Mouse (Mus musculus) T-helper 17 cell (primary cell): ENCODE data around the gene Dnaaf5.

Experiments
- in situ Hi-C, 2 experiments: fragments of 300-600 bp; cut with MboI, MseI; formaldehyde crosslinking; loops; 1 replicate in 1 of 2; 2 replicates in 1 of 2; pipeline ENCODE4 v1.15.1; 2025; ENCODE audit warnings: high pct_unique_total_duplicates in 2 of 2

Dnaaf5 gene

GRCm38 (mm10) chr5:139190958-139191357 is 40.9 kb downstream of the Dnaaf5 start:
- in situ Hi-C loops: no loop called here

GRCm38 (mm10) chr5:139198779-139199178 is 48.8 kb downstream of the Dnaaf5 start:
- in situ Hi-C loops: no loop called here

- in situ Hi-C loops: no loop called here
Observed at GRCm38 (mm10) chr5:139199636-139199994, 49.6 kb downstream of the Dnaaf5 start.

GRCm38 (mm10) chr5:139199995-139200769 is 50.2 kb downstream of the Dnaaf5 start, which contains the start of gene Sun1:
Sun1 (plus strand) TSS chr5:139200637.
- in situ Hi-C loops: no loop called here

- in situ Hi-C loops: no loop called here
Observed at GRCm38 (mm10) chr5:139200770-139201569, 50.9 kb downstream of the Dnaaf5 start.

- in situ Hi-C loops: no loop called here
Observed at GRCm38 (mm10) chr5:139202127-139202526, 52.1 kb downstream of the Dnaaf5 start.

GRCm38 (mm10) chr5:139203312-139203711 is 53.3 kb downstream of the Dnaaf5 start:
- in situ Hi-C loops: no loop called here

- in situ Hi-C loops: no loop called here
Observed at GRCm38 (mm10) chr5:139206081-139206480, 56.1 kb downstream of the Dnaaf5 start.

- in situ Hi-C loops: no loop called here
Observed at GRCm38 (mm10) chr5:139206525-139206924, 56.5 kb downstream of the Dnaaf5 start.

GRCm38 (mm10) chr5:139208183-139208582 is 58.2 kb downstream of the Dnaaf5 start:
- in situ Hi-C loops: no loop called here

GRCm38 (mm10) chr5:139208871-139209684 is 59.1 kb downstream of the Dnaaf5 start:
- in situ Hi-C loops: no loop called here

GRCm38 (mm10) chr5:139209685-139210026 is 59.6 kb downstream of the Dnaaf5 start:
- in situ Hi-C loops: no loop called here

- in situ Hi-C loops: no loop called here
Observed at GRCm38 (mm10) chr5:139211737-139212385, 61.8 kb downstream of the Dnaaf5 start.

GRCm38 (mm10) chr5:139214298-139214697 is 64.3 kb downstream of the Dnaaf5 start:
- in situ Hi-C loops: no loop called here

- in situ Hi-C loops: no loop called here
Observed at GRCm38 (mm10) chr5:139215184-139215583, 65.2 kb downstream of the Dnaaf5 start.

- in situ Hi-C loops: no loop called here
Observed at GRCm38 (mm10) chr5:139216121-139216520, 66.1 kb downstream of the Dnaaf5 start.

- in situ Hi-C loops: no loop called here
Observed at GRCm38 (mm10) chr5:139216774-139217173, 66.8 kb downstream of the Dnaaf5 start.

- in situ Hi-C loops: no loop called here
Observed at GRCm38 (mm10) chr5:139220006-139220515, 70.0 kb downstream of the Dnaaf5 start.

- in situ Hi-C loops: no loop called here
Observed at GRCm38 (mm10) chr5:139220610-139221009, 70.6 kb downstream of the Dnaaf5 start.

GRCm38 (mm10) chr5:139223331-139223730 is 73.3 kb downstream of the Dnaaf5 start:
- in situ Hi-C loops: no loop called here

GRCm38 (mm10) chr5:139227236-139227635 is 77.2 kb downstream of the Dnaaf5 start:
- in situ Hi-C loops: no loop called here
